Mouse (Mus musculus): Measurements from ENCODE around the gene Gm49378. TPM values are rescaled to one million over a fixed set of nuclear protein-coding genes. Genes with fewer than 3 reads are reported as not detected.

The Gm49378 gene
- 1.6 TPM for polyA plus RNA-seq (2014; fragmentation: Illumina TruSeq; extraction: RNeasy Lipid Tissue Mini Kit (QIAGEN cat#74804); ENCODE audit: low read depth, low replicate concordance)

DNA sequence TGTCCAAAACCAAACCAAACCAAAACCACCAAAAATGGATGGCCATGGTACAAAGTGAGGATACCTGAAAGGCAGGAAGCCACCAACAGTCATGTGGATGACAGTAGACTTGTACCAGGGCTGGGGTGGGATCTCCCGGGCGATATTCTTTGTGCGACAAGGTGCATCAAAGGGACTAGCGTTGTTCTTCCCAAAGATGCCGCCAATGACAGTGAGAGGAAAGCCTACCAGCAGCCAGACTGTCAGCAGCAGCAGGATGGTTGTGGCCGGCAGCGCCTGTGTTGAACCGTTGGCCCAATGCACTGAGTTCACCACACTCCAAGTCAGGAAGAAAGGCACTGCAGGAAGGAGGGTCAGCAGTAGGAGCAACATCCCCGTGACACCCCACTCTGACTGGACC, at the start of gene Gm49378:
Gene Gm49378, minus strand, starts transcription at position 101 of the 400 bp plus-strand sequence.

DNA sequence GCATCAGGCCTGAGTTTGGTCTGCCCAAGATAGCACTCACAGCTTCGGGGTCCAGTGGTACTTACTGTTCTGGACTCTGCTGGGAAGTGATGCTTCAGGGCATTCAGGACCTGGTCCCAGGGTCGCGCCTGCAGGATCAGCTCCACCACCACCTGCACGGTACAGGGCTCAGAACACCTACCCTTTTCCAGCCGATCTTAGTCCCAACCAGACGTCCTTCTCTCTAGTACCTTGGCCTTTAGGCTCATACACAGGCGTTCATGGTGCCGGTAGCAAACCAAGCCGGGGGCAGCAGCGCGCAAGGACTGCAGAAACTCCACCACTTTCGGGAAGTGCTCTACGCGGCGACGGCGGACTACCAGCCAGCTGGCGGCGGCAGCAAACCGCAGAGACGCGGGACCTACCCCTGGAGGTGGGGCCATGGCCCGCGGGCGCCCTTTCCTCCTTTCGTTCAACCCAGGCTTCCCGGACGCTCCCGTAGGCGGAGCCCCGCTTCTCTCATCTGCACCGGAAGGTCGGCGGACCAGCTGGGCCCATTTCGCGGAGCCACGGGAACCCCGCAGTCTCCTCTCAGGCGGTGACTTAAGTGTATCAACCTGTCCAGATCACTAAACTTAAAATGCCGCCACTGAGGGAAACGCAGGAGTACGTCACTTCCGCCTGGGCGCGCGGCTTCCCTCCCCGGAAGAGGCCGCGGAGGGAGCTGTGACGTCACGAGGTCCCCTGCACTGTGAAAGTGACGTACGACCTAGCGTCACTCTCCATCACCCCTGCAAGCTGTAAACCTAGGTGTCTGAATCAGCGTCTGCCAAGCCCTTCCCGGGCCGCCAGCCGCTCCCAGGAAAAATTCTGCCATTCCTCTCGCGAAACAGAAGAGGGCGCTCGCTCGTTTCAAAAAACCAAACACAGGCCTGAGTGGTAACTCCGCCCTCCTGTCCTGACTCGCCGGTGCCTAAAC, 43.7 kb upstream of the Gm49378 start, which contains the start of gene Tinf2:
Gene Tinf2, minus strand, starts transcription at position 661 of the 958 bp plus-strand sequence.

GRCm38 (mm10) chr14:55671833-55672740, 34.4 kb upstream of the Gm49378 start, which contains the start of the genes Gmpr2 and Nedd8:
Gmpr2 (plus strand) TSS chr14:55671941.
Nedd8 (minus strand) TSS chr14:55672124.

DNA sequence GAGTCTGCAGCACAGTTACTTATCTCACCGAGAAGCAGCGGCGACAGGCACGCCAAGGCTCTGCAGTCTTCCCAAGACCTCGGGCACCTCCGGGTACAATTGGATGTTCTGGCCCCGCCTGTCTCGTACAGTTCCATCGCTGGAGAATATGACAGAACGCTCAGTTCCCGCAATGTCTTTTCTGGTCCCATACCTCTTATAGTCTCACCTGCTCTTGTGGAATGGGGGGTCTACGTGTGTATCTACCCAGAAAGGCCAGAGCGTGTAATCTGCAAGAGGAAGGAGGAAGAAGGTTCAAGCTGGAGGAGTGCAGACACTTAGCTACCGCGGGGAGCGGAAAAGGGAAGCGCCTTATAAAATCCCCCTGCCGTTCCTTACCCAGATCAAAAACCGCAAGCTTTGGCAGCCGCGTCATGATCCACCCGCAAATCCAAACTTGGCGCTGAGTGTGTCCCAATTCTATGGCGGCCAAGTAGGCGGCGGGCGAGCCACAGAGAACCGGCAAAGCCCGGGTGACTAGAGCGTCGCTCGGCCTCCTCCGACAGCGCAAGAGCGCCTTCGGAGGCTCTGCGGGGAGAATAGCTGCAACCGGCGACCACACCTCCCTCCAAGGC, 22.4 kb upstream of the Gm49378 start, which contains the start of gene Mdp1:
Gene Mdp1, minus strand, starts transcription at position 549 of the 614 bp plus-strand sequence.

DNA sequence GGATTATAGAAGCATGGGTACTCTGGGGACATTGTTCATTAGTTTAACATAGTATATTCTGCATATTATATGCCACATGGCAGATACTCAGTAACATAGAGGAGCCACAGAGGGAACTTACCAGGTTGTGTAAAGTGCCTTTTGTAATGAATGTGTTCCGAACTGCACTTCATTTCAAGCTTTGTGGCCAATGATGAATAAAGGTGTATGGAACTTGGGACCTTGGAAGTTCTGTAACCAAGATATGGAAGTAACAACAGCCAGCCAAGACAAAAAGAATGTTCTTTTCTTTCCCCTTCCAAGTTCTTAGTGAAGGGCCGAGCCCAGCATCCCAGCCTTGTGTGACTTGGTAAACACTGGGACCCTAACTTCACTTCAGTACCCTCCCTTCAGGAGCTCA, 12.2 kb upstream of the Gm49378 start, which contains the start of gene Tssk4:
Gene Tssk4, plus strand, starts transcription at position 301 of the 400 bp plus-strand sequence.

GRCm38 (mm10) chr14:55643060-55643907, 5.6 kb upstream of the Gm49378 start, which contains the start of gene Tm9sf1:
Tm9sf1 (minus strand) TSS chr14:55643806.

DNA sequence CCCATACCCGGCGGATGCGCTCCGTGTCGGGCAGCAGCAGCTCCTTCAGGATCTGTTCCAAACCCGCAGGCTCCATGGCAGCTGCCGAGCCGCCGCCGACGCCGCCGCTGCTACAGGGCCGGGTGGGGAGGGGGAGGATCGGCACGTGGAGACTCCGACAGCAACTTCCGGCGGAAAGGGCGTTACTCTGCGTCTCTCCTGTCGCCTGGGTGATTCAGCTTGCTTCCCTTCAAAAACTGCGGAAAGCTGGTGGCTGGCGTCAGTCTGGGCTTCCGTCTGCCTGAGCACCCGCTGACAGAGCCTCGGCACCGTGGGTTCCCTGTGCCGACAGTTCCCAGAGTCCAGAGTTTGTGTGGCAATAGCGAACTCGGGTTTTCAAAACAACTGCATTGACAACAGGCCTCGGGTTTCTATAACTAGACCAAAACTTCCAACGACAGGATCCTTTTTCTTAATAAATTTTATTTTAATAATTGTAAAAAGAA, 2.1 kb downstream of the Gm49378 start, which contains the start of gene Ipo4:
Gene Ipo4, minus strand, starts transcription at position 435 of the 485 bp plus-strand sequence.

DNA sequence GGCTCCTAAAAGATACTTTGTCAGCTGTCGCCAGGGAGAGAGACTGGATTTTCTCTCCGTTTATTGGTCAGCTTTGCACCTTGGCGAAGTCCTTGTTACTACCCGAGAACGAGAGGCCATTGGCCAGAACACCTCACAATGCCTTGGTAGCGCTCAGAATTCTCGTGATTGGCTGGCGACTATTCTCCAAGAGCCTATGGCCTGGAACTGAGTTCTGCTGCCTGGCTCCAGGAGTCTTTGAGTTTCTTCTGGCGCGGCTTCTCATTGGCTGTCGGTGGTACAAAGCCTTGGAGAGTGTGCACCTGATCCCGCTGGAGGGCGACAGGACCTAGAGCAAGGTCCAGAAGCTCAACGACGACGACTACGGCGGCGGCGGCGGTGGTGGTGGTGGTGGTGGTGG, 19.9 kb downstream of the Gm49378 start, which contains the start of gene Rec8:
Gene Rec8, plus strand, starts transcription at position 216 of the 400 bp plus-strand sequence.

DNA sequence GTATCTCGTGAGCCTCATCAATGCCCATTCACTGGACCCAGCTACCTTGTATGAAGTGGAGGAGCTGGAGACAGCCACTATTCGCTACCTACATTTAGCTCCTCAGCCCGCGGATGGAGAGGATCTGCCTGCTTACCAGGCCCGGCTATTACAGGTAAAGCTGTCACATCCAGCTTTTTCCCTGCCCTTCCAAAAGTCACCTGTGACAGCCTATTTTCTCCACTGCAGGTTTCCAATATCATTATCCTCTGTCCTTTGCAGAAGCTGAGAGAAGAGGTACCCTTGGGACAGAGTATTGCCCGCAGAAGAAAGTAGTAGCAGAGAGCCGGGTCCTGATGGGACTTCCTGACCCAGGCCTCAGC, 34.4 kb downstream of the Gm49378 start, which contains the start of gene Irf9:
Gene Irf9, plus strand, starts transcription at position 301 of the 362 bp plus-strand sequence.

GRCm38 (mm10) chr14:55591331-55591891, 46.3 kb downstream of the Gm49378 start, which contains the start of gene Rnf31:
Rnf31 (plus strand) TSS chr14:55591708.

GRCm38 (mm10) chr14:55590748-55591330, 46.9 kb downstream of the Gm49378 start, which contains the start of gene Psme2:
Psme2 (minus strand) TSS chr14:55591113.

DNA sequence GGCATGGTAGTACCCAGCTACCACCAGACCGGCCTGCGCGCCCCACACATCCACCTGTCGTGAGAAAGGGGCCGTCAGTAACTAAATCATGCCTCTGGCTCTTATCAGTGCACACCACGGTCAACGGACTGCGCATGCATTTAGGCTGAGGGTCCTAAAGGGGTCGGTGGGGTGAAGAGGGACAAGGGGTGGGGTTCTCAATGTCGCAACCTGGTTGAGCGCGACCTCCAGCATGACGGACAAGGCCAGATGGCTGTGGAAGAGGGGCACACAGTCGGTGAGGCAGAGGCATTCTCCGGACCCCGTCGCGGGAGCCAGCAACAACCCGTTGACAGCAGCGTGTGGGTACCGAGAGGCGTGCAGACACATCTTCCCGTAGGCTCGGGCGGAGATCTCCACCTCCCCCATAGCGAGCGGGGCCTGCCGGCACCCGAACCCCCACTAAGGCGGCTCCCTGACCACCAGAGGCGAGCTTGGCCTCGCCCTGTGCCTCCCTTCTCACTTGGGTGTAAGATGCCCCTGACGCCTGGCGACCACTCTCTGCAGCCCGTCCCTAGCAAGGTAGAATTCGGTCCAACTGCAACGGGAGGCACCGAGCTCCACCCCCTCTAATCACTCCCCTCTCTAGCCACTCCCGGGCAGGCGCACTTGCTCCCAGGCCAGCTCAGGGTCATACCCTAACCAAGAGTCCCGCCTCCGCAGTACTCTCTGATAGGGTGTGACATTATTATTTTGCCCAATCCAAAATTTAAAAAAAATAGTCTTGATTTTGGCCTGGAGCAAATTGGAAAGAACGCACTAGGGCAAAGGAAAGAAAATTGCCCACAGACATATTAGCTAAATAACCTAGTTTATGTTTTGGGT, 52.8 kb downstream of the Gm49378 start, which contains the start of gene Emc9:
Gene Emc9, minus strand, starts transcription at position 601 of the 864 bp plus-strand sequence.

Other genes with a start within 250 kb of the Gm49378 start
- gene Dhrs4, start 159.1 kb downstream of the Gm49378 start, polyA plus RNA-seq (2014; fragmentation: Illumina TruSeq; extraction: RNeasy Lipid Tissue Mini Kit (QIAGEN cat#74804); ENCODE audit: low read depth, low replicate concordance): 19.4 TPM
- not detected for gene Carmil3, start 147.2 kb downstream of the Gm49378 start, polyA plus RNA-seq (2014; fragmentation: Illumina TruSeq; extraction: RNeasy Lipid Tissue Mini Kit (QIAGEN cat#74804); ENCODE audit: low read depth, low replicate concordance)
- not detected for gene Cpne6, start 127.5 kb downstream of the Gm49378 start, polyA plus RNA-seq (2014; fragmentation: Illumina TruSeq; extraction: RNeasy Lipid Tissue Mini Kit (QIAGEN cat#74804); ENCODE audit: low read depth, low replicate concordance)
- gene Nrl, start 112.9 kb downstream of the Gm49378 start, polyA plus RNA-seq (2014; fragmentation: Illumina TruSeq; extraction: RNeasy Lipid Tissue Mini Kit (QIAGEN cat#74804); ENCODE audit: low read depth, low replicate concordance): 0.11 TPM
- gene Pck2, start 97.6 kb downstream of the Gm49378 start, polyA plus RNA-seq (2014; fragmentation: Illumina TruSeq; extraction: RNeasy Lipid Tissue Mini Kit (QIAGEN cat#74804); ENCODE audit: low read depth, low replicate concordance): 0.35 TPM
- 14.7 TPM for gene Dcaf11, start 77.9 kb downstream of the Gm49378 start, polyA plus RNA-seq (2014; fragmentation: Illumina TruSeq; extraction: RNeasy Lipid Tissue Mini Kit (QIAGEN cat#74804); ENCODE audit: low read depth, low replicate concordance)
- not detected for gene A730061H03Rik, start 77.5 kb downstream of the Gm49378 start, polyA plus RNA-seq (2014; fragmentation: Illumina TruSeq; extraction: RNeasy Lipid Tissue Mini Kit (QIAGEN cat#74804); ENCODE audit: low read depth, low replicate concordance)
- not detected for gene Fitm1, start 62.3 kb downstream of the Gm49378 start, polyA plus RNA-seq (2014; fragmentation: Illumina TruSeq; extraction: RNeasy Lipid Tissue Mini Kit (QIAGEN cat#74804); ENCODE audit: low read depth, low replicate concordance)
- 25.6 TPM for gene Psme1, start 59.8 kb downstream of the Gm49378 start, polyA plus RNA-seq (2014; fragmentation: Illumina TruSeq; extraction: RNeasy Lipid Tissue Mini Kit (QIAGEN cat#74804); ENCODE audit: low read depth, low replicate concordance)
- gene Emc9, start 52.6 kb downstream of the Gm49378 start, polyA plus RNA-seq (2014; fragmentation: Illumina TruSeq; extraction: RNeasy Lipid Tissue Mini Kit (QIAGEN cat#74804); ENCODE audit: low read depth, low replicate concordance): 2.7 TPM
- 17.0 TPM for gene Psme2, start 46.8 kb downstream of the Gm49378 start, polyA plus RNA-seq (2014; fragmentation: Illumina TruSeq; extraction: RNeasy Lipid Tissue Mini Kit (QIAGEN cat#74804); ENCODE audit: low read depth, low replicate concordance)
- 2.1 TPM for gene Rnf31, start 46.2 kb downstream of the Gm49378 start, polyA plus RNA-seq (2014; fragmentation: Illumina TruSeq; extraction: RNeasy Lipid Tissue Mini Kit (QIAGEN cat#74804); ENCODE audit: low read depth, low replicate concordance)
- 2.6 TPM for gene Irf9, start 34.3 kb downstream of the Gm49378 start, polyA plus RNA-seq (2014; fragmentation: Illumina TruSeq; extraction: RNeasy Lipid Tissue Mini Kit (QIAGEN cat#74804); ENCODE audit: low read depth, low replicate concordance)
- 8.3 TPM for gene Rec8, start 19.9 kb downstream of the Gm49378 start, polyA plus RNA-seq (2014; fragmentation: Illumina TruSeq; extraction: RNeasy Lipid Tissue Mini Kit (QIAGEN cat#74804); ENCODE audit: low read depth, low replicate concordance)
- 67.7 TPM for gene Ipo4, start 1.9 kb downstream of the Gm49378 start, polyA plus RNA-seq (2014; fragmentation: Illumina TruSeq; extraction: RNeasy Lipid Tissue Mini Kit (QIAGEN cat#74804); ENCODE audit: low read depth, low replicate concordance)
- gene Tm9sf1, start 5.9 kb upstream of the Gm49378 start, polyA plus RNA-seq (2014; fragmentation: Illumina TruSeq; extraction: RNeasy Lipid Tissue Mini Kit (QIAGEN cat#74804); ENCODE audit: low read depth, low replicate concordance): 5.9 TPM
- gene Tssk4, start 12.3 kb upstream of the Gm49378 start, polyA plus RNA-seq (2014; fragmentation: Illumina TruSeq; extraction: RNeasy Lipid Tissue Mini Kit (QIAGEN cat#74804); ENCODE audit: low read depth, low replicate concordance): 45.9 TPM
- 4.4 TPM for gene Mdp1, start 22.6 kb upstream of the Gm49378 start, polyA plus RNA-seq (2014; fragmentation: Illumina TruSeq; extraction: RNeasy Lipid Tissue Mini Kit (QIAGEN cat#74804); ENCODE audit: low read depth, low replicate concordance)
- gene Gmpr2, start 34.0 kb upstream of the Gm49378 start, polyA plus RNA-seq (2014; fragmentation: Illumina TruSeq; extraction: RNeasy Lipid Tissue Mini Kit (QIAGEN cat#74804); ENCODE audit: low read depth, low replicate concordance): 54.2 TPM
- 54.1 TPM for gene Nedd8, start 34.2 kb upstream of the Gm49378 start, polyA plus RNA-seq (2014; fragmentation: Illumina TruSeq; extraction: RNeasy Lipid Tissue Mini Kit (QIAGEN cat#74804); ENCODE audit: low read depth, low replicate concordance)
- gene Tinf2, start 43.9 kb upstream of the Gm49378 start, polyA plus RNA-seq (2014; fragmentation: Illumina TruSeq; extraction: RNeasy Lipid Tissue Mini Kit (QIAGEN cat#74804); ENCODE audit: low read depth, low replicate concordance): 18.0 TPM
- gene Tgm1, start 76.0 kb upstream of the Gm49378 start, polyA plus RNA-seq (2014; fragmentation: Illumina TruSeq; extraction: RNeasy Lipid Tissue Mini Kit (QIAGEN cat#74804); ENCODE audit: low read depth, low replicate concordance): not detected
- gene Rabggta, start 84.4 kb upstream of the Gm49378 start, polyA plus RNA-seq (2014; fragmentation: Illumina TruSeq; extraction: RNeasy Lipid Tissue Mini Kit (QIAGEN cat#74804); ENCODE audit: low read depth, low replicate concordance): 0.35 TPM
- 45.7 TPM for gene Dhrs1, start 107.8 kb upstream of the Gm49378 start, polyA plus RNA-seq (2014; fragmentation: Illumina TruSeq; extraction: RNeasy Lipid Tissue Mini Kit (QIAGEN cat#74804); ENCODE audit: low read depth, low replicate concordance)
- gene Nop9, start 107.8 kb upstream of the Gm49378 start, polyA plus RNA-seq (2014; fragmentation: Illumina TruSeq; extraction: RNeasy Lipid Tissue Mini Kit (QIAGEN cat#74804); ENCODE audit: low read depth, low replicate concordance): 53.9 TPM
- not detected for gene Cideb, start 120.6 kb upstream of the Gm49378 start, polyA plus RNA-seq (2014; fragmentation: Illumina TruSeq; extraction: RNeasy Lipid Tissue Mini Kit (QIAGEN cat#74804); ENCODE audit: low read depth, low replicate concordance)
- not detected for gene Ltb4r2, start 123.5 kb upstream of the Gm49378 start, polyA plus RNA-seq (2014; fragmentation: Illumina TruSeq; extraction: RNeasy Lipid Tissue Mini Kit (QIAGEN cat#74804); ENCODE audit: low read depth, low replicate concordance)
- gene Ltb4r1, start 128.1 kb upstream of the Gm49378 start, polyA plus RNA-seq (2014; fragmentation: Illumina TruSeq; extraction: RNeasy Lipid Tissue Mini Kit (QIAGEN cat#74804); ENCODE audit: low read depth, low replicate concordance): not detected
- gene Adcy4, start 146.2 kb upstream of the Gm49378 start, polyA plus RNA-seq (2014; fragmentation: Illumina TruSeq; extraction: RNeasy Lipid Tissue Mini Kit (QIAGEN cat#74804); ENCODE audit: low read depth, low replicate concordance): 0.06 TPM
- gene Ripk3, start 151.0 kb upstream of the Gm49378 start, polyA plus RNA-seq (2014; fragmentation: Illumina TruSeq; extraction: RNeasy Lipid Tissue Mini Kit (QIAGEN cat#74804); ENCODE audit: low read depth, low replicate concordance): 0.69 TPM
- 0.11 TPM for gene Nfatc4, start 185.2 kb upstream of the Gm49378 start, polyA plus RNA-seq (2014; fragmentation: Illumina TruSeq; extraction: RNeasy Lipid Tissue Mini Kit (QIAGEN cat#74804); ENCODE audit: low read depth, low replicate concordance)
- gene Nynrin, start 216.1 kb upstream of the Gm49378 start, polyA plus RNA-seq (2014; fragmentation: Illumina TruSeq; extraction: RNeasy Lipid Tissue Mini Kit (QIAGEN cat#74804); ENCODE audit: low read depth, low replicate concordance): 0.03 TPM
- gene Cbln3, start 246.5 kb upstream of the Gm49378 start, polyA plus RNA-seq (2014; fragmentation: Illumina TruSeq; extraction: RNeasy Lipid Tissue Mini Kit (QIAGEN cat#74804); ENCODE audit: low read depth, low replicate concordance): 0.38 TPM
- 2.2 TPM for gene Khnyn, start 247.1 kb upstream of the Gm49378 start, polyA plus RNA-seq (2014; fragmentation: Illumina TruSeq; extraction: RNeasy Lipid Tissue Mini Kit (QIAGEN cat#74804); ENCODE audit: low read depth, low replicate concordance)

All from testis, adult 10 weeks (tissue).